Mouse (Mus musculus) ES-E14 (cell line): ENCODE measurements around the gene Gnat2. TPM values are rescaled to one million over a fixed set of nuclear protein-coding genes. Genes with fewer than 3 reads are reported as not detected.

Experiments
- DNase-seq: peaks from one replicate; pipeline ENCODE4 v3.0.0-alpha.2; 2013; ENCODE audit warnings: low read depth, low spot score
- H3K27ac ChIP-seq: 2 replicates; pipeline ENCODE4 v1.5.1; 2012; ENCODE audit warnings: low read depth, mild to moderate bottlenecking, low read length, moderate library complexity, mixed read lengths; ENCODE audit not compliant: poor library complexity, insufficient read depth, severe bottlenecking
- H3K36me3 ChIP-seq: 2 replicates; pipeline ENCODE4 v1.6.1; 2012; ENCODE audit warnings: mild to moderate bottlenecking, low read length, moderate library complexity, mixed read lengths; ENCODE audit not compliant: control insufficient read depth, poor library complexity, insufficient read depth, severe bottlenecking
- H3K4me1 ChIP-seq, 2 experiments: fragments of 150-350 bp in 1 of 2; sonication (generic) in 1 of 2; 2 replicates each; pipeline ENCODE4 v1.6.1; 2012; ENCODE audit warnings: low read length in 2 of 2, mild to moderate bottlenecking in 1 of 2, mixed read lengths in 1 of 2; ENCODE audit not compliant: control insufficient read depth in 2 of 2, insufficient read depth in 2 of 2, poor library complexity in 1 of 2
- H3K4me3 ChIP-seq, 2 experiments: fragments of 150-350 bp in 1 of 2; sonication (generic) in 1 of 2; 2 replicates each; pipeline ENCODE4 v1.5.1; 2012; ENCODE audit warnings: low read length in 2 of 2, low read depth in 1 of 2, mild to moderate bottlenecking in 1 of 2, mixed read lengths in 1 of 2; ENCODE audit not compliant: insufficient read depth in 1 of 2, poor library complexity in 1 of 2, severe bottlenecking in 1 of 2
- H3K9ac ChIP-seq: 2 replicates; pipeline ENCODE4 v1.6.1; 2012; ENCODE audit warnings: low read depth, mild to moderate bottlenecking, low read length, mixed read lengths; ENCODE audit not compliant: poor library complexity, insufficient read depth, severe bottlenecking
- H3K9me3 ChIP-seq: fragments of 150-350 bp; sonication (generic); 2 replicates; pipeline ENCODE4 v1.6.1; 2012; ENCODE audit warnings: low read depth, mild to moderate bottlenecking, low read length; ENCODE audit not compliant: control insufficient read depth, insufficient read depth
- CHD2 ChIP-seq: IDR thresholded peaks from 2 replicates; pipeline ENCODE4 v1.6.1; 2014; ENCODE audit warnings: mild to moderate bottlenecking, low read depth, low read length, inconsistent platforms
- HCFC1 ChIP-seq: IDR thresholded peaks from 2 replicates; pipeline ENCODE4 v1.6.1; 2012; ENCODE audit warnings: low read length, inconsistent platforms, borderline replicate concordance; ENCODE audit not compliant: insufficient read depth
- MAFK ChIP-seq: IDR thresholded peaks from 2 replicates; pipeline ENCODE4 v1.6.1; 2014; ENCODE audit warnings: mild to moderate bottlenecking, low read depth, low read length, inconsistent platforms; ENCODE audit not compliant: insufficient read depth
- ZC3H11A ChIP-seq: IDR thresholded peaks from 2 replicates; pipeline ENCODE4 v1.6.1; 2012; ENCODE audit warnings: low read depth, mild to moderate bottlenecking, inconsistent platforms, low read length, borderline replicate concordance
- ZNF384 ChIP-seq: IDR thresholded peaks from 2 replicates; pipeline ENCODE4 v1.6.1; 2012; ENCODE audit warnings: low read depth, low read length, inconsistent platforms
- in situ Hi-C, 2 experiments: fragments of 600-800 bp; cut with MboI; formaldehyde crosslinking; loops; one replicate each; pipeline ENCODE4 v1.15.1; 2025; ENCODE audit warnings: low sequenced_read_pairs in 2 of 2, inconsistent platforms in 1 of 2; ENCODE audit not compliant: unreplicated experiment in 2 of 2
- total RNA-seq: library from RNA; depleted of rRNA; stranded (reverse); fragments of 300-350 nt; gene quantifications from 2 replicates; pipeline ENCODE4 v1.2.3, GENCODE M21; 2012; rRNA removed

Gene Gnat2
- 9.2 and 9.9 TPM in 2 replicates for total RNA-seq

GRCm38 (mm10) chr3:108092536-108093115 lies at the start of gene Gnat2:
Gene Gnat2, plus strand, starts transcription at chr3:108092789.
- Histone ChIP-seq H3K4me3 (no peak within 1 kb of the TSS), H3K27ac (no peak within 1 kb of the TSS), H3K36me3 (no peaks in the 10 kb centered on the region; the same call in 1 of the 2 replicates), H3K4me1 (peaks cover 2 to 10% of the 10 kb centered on the region in 2 experiments; a peak in 2 of 4 replicates), H3K9ac (no peak within 1 kb of the TSS), H3K9me3 (no peaks in the 10 kb centered on the region)
- in situ Hi-C loops = no loop called here
- no peak for DNase-seq
- TF ChIP-seq ZC3H11A = no peak
- TF ChIP-seq HCFC1 = no peak
- no peak for TF ChIP-seq CHD2
- no peak for TF ChIP-seq ZNF384
- no peak for TF ChIP-seq MAFK

DNA sequence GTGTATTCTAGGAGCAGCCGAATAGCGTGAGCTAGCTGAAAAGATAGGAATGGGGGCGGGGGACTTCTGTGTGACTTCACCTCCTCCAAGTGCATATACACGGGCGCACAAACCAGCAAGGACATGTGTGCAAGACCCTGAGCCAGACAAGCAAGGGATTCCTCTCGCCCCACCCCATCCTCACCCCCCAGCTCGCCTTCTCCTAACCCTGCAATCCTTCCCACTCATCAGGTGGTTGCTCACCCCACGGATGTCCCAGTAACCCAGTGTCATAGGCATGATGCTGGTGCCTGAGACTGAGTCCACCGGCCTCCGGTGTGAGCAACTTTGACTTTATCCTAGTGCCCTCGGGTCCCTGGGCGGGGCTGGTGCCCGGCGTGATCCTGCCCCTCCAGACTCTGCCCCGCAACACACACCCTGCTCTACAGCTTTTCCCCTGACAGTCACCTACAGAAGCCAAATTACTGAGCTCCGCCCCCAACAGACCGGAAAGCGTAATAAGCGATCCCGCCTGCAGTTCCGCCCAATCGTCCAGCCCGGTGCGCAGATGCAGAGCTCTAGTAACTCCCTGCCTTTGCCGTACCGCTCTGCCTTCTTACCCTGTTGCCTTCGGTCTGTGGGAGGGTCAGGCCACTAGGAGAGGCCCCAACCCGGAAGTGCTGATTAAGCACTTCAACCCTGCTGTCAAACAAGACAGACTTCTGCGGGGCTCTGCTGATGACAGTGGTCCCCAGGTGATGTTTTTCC lies 48.0 kb upstream of the Gnat2 start, which contains the start of gene Gstm4:
Gene Gstm4 (minus strand): TSS at position 501 of the 747 bp plus-strand sequence.
- in situ Hi-C loops = no loop called here
- Histone ChIP-seq H3K4me1 (peaks cover 0 to 3% of the 10 kb centered on the region in 2 experiments; a peak in 1 of 4 replicates), H3K9ac (peak within 1 kb of the TSS; percentile 70), H3K4me3 (peak within 1 kb of the TSS; percentile 65 to 72), H3K27ac (no peak within 1 kb of the TSS), H3K36me3 (no peaks in the 10 kb centered on the region), H3K9me3 (no peaks in the 10 kb centered on the region)
- DNase-seq = peak; percentile 78
- peak; percentile 97 for TF ChIP-seq MAFK
- no peak for TF ChIP-seq CHD2
- no peak for TF ChIP-seq ZNF384
- TF ChIP-seq HCFC1 = no peak
- TF ChIP-seq ZC3H11A = no peak

DNA sequence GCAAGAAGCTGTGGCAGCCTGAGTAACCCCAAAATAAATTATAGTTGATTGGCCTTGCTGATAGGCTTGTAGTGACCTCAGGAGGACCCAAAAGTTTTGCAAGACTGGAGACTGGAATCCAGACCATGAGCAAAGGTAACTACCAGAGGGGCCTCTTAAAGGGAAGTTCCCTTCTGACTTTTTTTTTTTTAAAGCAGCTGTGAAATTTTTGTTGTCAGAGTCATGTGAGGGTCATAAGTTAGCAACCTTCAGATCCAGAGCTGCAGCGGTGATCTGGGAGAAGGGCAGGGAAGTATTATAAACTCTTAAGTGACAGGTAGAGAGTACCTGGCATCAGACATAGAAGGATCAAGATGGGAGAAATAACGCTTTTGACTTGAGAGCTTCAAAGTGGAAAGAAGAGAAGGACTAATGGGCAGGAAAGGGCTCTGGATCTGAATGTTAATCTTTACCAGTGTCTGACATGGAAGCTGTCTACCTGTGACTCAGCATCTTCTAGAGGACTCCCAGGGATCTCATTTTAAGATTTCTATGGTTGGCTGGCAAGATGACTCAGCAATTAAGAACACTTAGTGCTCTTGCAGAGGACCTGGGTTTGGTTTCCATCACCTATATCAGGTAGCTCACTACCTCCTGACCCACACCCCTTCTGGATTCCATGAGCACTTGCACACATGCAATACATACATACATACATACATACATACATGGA lies 45.5 kb upstream of the Gnat2 start:
- TF ChIP-seq HCFC1 (no peak), MAFK (peak; percentile 75)
- no peak for DNase-seq
- Histone ChIP-seq H3K27ac (no peak overlapping the region), H3K4me1 (peaks cover 0 to 3% of the 10 kb centered on the region in 2 experiments; a peak in 1 of 4 replicates), H3K36me3 (no peaks in the 10 kb centered on the region), H3K9ac (no peak overlapping the region), H3K9me3 (no peaks in the 10 kb centered on the region), H3K4me3 (no peak overlapping the region)
- in situ Hi-C loops = no loop called here

GRCm38 (mm10) chr3:108048306-108048705 lies 44.3 kb upstream of the Gnat2 start:
- Histone ChIP-seq H3K4me1 (peaks cover 0 to 3% of the 10 kb centered on the region in 2 experiments; a peak in 1 of 4 replicates), H3K27ac (no peak overlapping the region), H3K9me3 (no peaks in the 10 kb centered on the region), H3K4me3 (no peak overlapping the region), H3K9ac (no peak overlapping the region), H3K36me3 (no peaks in the 10 kb centered on the region)
- no peak for DNase-seq
- TF ChIP-seq HCFC1 (no peak), ZC3H11A (no peak), MAFK (no peak), ZNF384 (no peak), CHD2 (no peak)
- in situ Hi-C loops = no loop called here
